Mouse (Mus musculus): ENCODE measurements around the gene Pamr1. TPM values are rescaled to one million over a fixed set of nuclear protein-coding genes. Genes with fewer than 3 reads are reported as not detected.
A peak's percentile ranks its signal among the peaks of the same experiment; 100 is the strongest.

Gene Pamr1
- total RNA-seq, 2 experiments from 2014 or later: 8.5 to 11.9 TPM

- DNase-seq (ENCODE audit: low spot score in 2 of 2): no peak
These were observed 49.3 kb downstream of the Pamr1 start for GRCm38 (mm10) chr2:102598911-102599721.

DNA sequence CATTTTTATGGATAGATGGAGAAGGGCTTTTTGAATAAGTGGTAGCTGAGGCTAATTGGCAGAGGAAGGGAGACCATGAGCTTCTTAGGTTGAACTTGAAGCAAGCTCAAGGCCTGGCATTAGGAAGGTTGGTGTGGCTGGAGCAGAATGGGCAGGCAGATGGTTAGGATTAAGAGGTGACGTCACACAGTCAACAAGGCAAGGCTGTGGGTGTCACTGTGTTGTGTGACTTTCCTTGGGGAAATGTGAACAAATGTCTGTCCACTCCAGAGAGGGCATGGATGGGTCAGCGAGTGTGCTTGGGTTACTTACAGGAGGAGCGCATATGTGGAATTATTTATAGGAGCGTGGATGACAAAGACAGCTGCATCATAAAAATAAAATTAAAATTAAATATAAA is 50.7 kb downstream of the Pamr1 start:
- DNase-seq (ENCODE audit: low spot score in 2 of 2): no peak

DNA sequence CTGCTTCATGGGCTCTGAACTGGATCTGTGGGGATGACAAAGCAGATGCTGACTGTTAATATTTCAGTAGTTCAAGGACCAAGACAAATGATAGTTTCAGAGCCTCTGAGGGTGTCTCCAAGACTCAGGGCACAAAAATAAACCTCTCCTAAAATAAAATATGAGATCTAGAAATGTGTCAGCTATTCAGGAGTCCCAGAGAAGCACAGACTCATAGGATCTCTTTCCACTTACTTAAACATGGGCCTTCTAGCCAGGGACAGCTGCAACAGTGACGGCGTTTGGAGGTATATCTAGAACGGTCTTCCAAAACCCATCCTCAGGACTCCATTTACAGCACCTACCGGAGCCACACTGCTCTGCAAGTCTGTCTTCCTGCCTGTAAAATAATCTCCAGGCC is 60.7 kb downstream of the Pamr1 start:
- DNase-seq (ENCODE audit: low spot score in 2 of 2): no peak

GRCm38 (mm10) chr2:102616637-102617036 is 66.8 kb downstream of the Pamr1 start:
- DNase-seq (ENCODE audit: low spot score in 2 of 2): no peak

DNA sequence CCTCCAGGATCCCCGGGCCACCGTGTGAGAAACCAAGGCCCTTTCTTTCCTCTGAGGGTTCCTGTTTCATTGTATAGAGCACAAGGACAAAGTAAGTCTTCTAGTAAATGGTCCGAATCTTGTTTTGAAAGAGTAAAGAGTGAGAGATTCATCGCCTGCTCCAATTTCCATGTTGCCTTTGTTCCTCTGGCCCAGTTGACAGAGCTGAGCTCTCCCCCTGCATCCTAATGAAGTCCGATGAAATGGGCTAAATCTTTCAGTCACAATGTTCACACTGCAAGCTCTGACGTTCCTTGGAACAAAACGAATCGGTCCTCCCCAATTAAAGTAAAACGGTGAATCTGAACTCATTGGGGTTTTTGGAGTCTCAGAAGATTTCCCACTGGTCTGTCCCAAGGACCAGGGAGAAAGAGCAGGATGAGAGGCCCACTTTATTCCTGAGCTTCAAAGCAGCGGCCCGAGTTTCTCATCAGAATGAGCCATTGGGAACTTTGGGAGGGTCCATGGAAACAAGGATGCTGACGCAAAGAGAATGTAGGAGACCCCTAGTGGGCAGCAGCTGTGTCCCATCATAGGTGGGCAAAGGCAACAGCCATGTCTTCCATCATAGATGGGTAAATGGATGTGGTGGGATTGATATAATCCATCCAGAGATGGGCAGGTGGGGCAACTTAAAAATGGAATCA is 71.1 kb downstream of the Pamr1 start:
- no peak for DNase-seq (ENCODE audit: low spot score in 2 of 2)

DNA sequence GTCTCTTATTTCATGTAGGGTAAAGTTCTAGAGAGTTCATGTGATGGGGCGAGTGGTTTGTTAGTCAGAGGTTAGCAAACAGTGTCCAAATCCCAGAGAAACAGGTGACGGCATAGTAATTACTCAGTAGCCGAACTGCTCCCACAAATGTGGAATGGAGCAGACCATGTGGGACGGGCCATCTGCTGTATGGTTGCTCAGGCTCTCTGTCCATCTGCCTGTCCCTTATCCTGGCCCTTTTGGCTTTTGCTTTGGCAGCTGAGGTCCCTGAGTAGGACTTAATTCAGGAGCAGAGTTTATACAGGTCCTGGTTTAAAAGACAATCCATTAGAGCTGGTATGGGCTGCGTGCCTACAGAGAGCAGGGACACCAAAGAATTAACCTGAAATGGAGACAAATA is 72.4 kb downstream of the Pamr1 start:
- no peak for DNase-seq (ENCODE audit: low spot score in 2 of 2)

DNA sequence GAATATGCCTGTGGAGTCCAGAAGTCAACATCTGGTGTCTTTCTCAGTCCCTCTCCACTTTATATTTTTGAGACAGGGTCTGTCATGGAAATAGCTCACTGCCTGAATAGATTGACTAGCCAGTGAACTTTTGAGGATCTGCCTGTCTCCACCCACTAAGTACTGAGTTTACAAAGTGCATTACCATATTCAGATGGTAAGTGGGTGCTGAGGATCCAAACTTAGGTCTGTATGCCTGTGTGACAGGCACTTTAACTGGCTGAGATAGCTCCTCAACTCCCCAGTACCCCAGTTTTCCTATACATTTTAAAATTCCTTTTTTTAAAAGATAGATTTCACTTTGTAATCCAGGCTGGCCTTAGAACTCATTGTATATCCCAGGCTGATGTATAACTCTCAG is 73.1 kb downstream of the Pamr1 start:
- DNase-seq (ENCODE audit: low spot score in 2 of 2): no peak

DNA sequence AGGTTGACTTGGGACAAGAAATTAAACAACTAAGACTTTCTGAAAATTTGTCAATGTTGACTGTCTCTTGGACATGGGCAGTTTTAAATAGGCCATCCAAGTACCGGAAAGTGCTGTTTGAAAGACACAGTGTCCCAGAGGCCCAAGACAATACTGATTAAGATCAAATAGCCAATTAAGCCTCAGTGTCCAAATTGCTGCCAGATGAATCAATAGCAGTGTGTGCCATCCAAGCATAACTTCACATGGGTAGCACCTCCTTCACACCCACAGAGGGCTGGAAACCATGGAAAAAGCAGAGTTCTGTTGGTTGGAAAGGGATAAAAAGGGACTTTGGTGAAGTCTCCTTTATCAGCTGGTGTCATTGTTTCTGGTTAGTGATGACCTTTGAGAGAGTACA is 74.7 kb downstream of the Pamr1 start:
- no peak for DNase-seq (ENCODE audit: low spot score in 2 of 2)

DNA sequence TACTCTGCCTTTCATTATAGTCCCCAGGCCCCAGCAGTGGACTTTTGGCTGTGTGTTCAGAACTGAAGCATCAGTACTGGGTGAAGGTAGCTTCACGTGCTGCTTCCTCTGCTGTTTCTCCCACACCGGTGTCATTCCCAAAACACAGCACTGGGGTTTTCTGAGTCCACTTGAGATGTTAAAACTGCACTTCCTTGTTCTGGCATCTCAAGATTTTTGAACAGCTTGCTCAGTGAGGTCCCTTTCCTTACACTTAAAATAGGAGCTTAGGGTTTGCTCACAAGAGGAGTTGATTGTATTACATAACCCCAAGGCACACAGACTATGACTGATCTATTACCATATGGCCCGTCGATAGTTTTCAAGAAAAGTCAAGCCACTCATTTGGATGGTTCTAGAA is 82.5 kb downstream of the Pamr1 start:
- no peak for DNase-seq (ENCODE audit: low spot score in 2 of 2)

GRCm38 (mm10) chr2:102634010-102634409 is 84.2 kb downstream of the Pamr1 start:
- no peak for DNase-seq (ENCODE audit: low spot score in 2 of 2)

- DNase-seq (ENCODE audit: low spot score in 2 of 2): no peak
These were observed 85.8 kb downstream of the Pamr1 start for GRCm38 (mm10) chr2:102635523-102636060.

DNA sequence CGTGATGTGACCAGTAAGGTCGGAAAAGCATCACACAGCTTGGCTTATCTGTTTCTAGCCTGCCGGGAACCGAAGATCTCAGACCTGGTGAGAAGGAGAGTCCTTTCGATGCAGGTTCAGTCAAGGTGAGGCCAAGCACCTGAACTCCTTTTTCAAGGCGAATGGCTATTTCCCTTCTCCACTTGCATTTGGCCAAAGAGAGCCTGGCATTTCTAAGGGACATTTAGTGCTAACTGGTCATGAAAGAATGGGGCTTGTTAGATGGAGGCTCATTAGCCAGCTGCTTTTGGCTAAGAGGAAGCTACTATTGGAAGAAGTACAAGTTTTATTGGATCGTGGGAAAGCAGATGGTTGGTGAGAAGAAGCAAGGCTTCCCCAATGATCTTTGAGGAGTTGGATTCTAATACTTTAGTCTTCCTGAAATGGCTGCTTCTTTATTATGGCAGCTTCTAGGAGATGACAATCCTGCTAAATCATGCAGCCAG is 86.3 kb downstream of the Pamr1 start:
- DNase-seq (ENCODE audit: low spot score in 2 of 2): no peak

GRCm38 (mm10) chr2:102638140-102638539 is 88.3 kb downstream of the Pamr1 start:
- no peak for DNase-seq (ENCODE audit: low spot score in 2 of 2)

GRCm38 (mm10) chr2:102638690-102639089 is 88.9 kb downstream of the Pamr1 start:
- DNase-seq (ENCODE audit: low spot score in 2 of 2): no peak

DNA sequence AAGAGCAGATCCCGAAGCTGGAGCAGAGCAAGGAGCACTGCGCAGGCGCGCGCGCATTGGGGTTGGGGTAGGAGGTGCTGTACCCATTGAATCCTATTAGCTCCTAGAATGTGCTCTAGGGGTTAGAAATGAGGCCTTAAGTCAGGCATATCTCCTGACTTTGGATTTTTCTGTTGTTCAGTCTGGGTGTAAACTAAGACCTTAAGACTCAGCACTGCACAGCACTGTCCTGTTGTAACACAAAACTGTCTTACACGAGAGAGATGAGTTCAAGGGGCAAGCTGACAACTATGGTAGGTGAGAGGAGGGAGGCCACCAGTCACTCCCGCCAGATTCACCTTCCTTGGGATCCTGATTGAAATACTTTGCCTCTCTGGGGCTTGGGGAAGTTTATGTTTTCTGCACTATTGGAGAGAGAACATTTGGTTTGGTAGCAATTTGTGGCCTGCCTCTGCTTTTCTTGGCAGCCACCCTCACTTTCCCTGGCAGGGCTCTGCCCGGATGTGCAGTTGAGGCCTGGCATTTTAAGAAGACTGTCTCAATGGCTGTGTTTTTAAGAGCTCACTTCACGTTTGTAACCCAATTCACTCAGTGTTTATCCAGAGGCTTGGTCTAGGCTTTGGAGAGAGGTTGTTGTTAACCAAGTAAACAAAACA is 99.2 kb downstream of the Pamr1 start:
- no peak for DNase-seq (ENCODE audit: low spot score in 2 of 2)

DNA sequence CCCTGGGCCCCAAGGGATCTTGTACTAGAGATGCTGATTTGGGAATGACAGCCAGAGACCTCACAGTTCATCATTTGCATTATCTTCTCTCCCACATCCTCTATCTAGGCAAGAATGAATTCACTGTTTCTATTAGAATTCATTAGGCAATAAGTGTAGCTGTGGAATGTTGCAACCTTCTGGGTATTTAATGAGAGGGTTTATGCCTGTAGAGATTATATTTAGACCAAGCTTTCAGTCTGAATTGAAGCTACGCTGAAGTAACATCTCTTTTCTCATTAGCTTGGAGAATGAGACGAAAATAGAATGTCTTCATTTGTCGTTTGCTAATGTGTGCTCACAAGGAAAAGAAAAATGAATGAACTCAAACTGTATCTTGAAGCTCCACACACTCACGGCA is 100.5 kb downstream of the Pamr1 start:
- DNase-seq (ENCODE audit: low spot score in 2 of 2): no peak

GRCm38 (mm10) chr2:102655966-102656725 is 106.3 kb downstream of the Pamr1 start:
- DNase-seq (ENCODE audit: low spot score in 2 of 2): no peak

DNA sequence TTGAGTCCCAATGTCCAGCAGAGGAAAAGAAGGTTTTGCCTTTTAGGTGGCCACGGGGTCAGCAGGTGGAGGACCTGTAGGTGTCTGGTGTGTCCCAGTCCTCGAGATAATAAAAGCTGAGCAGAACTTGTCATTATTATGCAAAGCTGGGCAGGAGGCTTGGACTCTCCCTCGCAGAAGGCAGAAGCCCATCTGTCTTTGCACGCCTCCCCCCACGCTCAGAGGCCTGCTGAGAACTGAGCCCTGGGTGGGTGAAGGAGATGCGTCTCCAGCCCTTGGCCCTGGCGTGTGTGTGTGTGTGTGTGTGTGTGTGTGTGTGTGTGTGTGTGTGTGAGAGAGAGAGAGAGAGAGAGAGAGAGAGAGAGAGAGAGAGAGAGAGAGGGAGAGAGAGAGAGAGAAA is 107.9 kb downstream of the Pamr1 start:
- DNase-seq (ENCODE audit: low spot score in 2 of 2): no peak

GRCm38 (mm10) chr2:102658163-102658660 is 108.4 kb downstream of the Pamr1 start, which contains the start of gene Slc1a2:
TSS of gene Slc1a2 (plus strand) at chr2:102658659.
- no peak for DNase-seq (ENCODE audit: low spot score in 2 of 2)

DNA sequence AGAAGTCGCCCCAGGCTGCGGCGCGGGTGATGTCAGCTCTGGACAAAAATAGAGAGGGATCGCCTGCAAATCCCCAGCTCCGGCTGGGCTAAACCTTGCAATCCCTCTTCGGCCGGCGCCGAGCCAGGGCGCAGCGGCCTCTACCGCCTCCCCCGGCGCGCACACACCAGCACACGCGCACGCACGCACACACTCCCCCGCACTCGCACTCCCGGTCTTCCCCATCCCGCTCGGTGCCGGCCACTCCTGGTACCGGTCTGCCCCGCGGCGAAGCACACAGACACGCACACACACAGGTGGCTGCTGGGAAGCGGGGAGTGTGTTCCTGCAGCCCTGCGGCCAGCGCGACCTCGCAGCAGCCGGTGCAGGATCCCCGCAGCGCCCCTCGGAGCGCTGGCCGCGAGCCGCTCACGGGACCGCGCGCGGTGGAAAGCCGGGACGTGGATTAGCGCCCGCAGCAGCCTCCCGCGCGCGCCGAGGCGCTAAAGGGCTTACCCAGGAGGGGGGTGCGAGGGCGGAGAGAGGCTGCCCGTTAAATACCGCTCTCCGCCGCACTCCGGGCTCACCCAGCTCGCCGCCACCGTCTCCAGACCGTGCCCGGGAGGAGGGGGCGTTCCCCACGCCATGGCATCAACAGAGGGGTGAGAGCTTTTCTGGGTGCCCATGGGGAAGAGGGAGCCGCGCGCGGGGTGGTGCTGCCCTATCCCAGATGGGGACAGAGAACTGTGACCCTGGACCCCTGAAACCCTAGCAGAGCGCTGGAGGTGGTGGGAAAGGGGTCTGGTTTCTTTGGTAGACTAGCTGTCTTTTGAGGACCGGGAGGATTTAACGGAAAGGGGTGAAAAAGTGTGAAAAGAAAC is 109.1 kb downstream of the Pamr1 start:
- DNase-seq (ENCODE audit: low spot score in 2 of 2): peak in 1 of 2 experiments; percentile 7
